Mouse (Mus musculus) hindbrain, embryonic 14.5 days (tissue): ENCODE results near the gene Kif23. TPM values are rescaled to one million over a fixed set of nuclear protein-coding genes. Genes with fewer than 3 reads are reported as not detected.

Source experiments
- ATAC-seq: fragments of 200-750 bp; cut with Nextera tagmentation; 2 replicates; pipeline ENCODE4 v1.8.0; 2017; ENCODE audit warnings: moderate number of reproducible peaks, mild to moderate bottlenecking, moderate TSS enrichment, moderate library complexity; ENCODE audit not compliant: low FRiP score
- DNase-seq: peaks from one replicate; pipeline ENCODE4 v3.0.0-alpha.2; 2015; ENCODE audit warnings: low spot score
- H3K27ac ChIP-seq: fragments of 300-500 bp; sonication (generic); 2 replicates; pipeline ENCODE4 v1.5.1; 2014; ENCODE audit warnings: mild to moderate bottlenecking, moderate library complexity
- H3K27me3 ChIP-seq: fragments of 300-500 bp; sonication (generic); 2 replicates; pipeline ENCODE4 v1.6.1; 2014; ENCODE audit warnings: mild to moderate bottlenecking, low read length, mixed read lengths; ENCODE audit not compliant: control insufficient read depth, insufficient read depth
- H3K36me3 ChIP-seq: fragments of 300-500 bp; sonication (generic); replicated peaks from 2 replicates; pipeline ENCODE4 v1.6.1; 2014; ENCODE audit not compliant: control insufficient read depth, insufficient read depth
- H3K4me1 ChIP-seq: fragments of 300-500 bp; sonication (generic); replicated peaks from 2 replicates; pipeline ENCODE4 v1.6.1; 2014; ENCODE audit warnings: antibody characterized with exemption, low read length, mixed read lengths; ENCODE audit not compliant: control insufficient read depth, insufficient read depth
- H3K4me2 ChIP-seq: fragments of 300-500 bp; sonication (generic); replicated peaks from 2 replicates; pipeline ENCODE4 v1.6.1; 2014; ENCODE audit warnings: mild to moderate bottlenecking, moderate library complexity
- H3K4me3 ChIP-seq: fragments of 300-500 bp; sonication (generic); replicated peaks from 2 replicates; pipeline ENCODE4 v1.5.1; 2014; ENCODE audit warnings: mild to moderate bottlenecking, low read length
- H3K9ac ChIP-seq: fragments of 300-500 bp; sonication (generic); 2 replicates; pipeline ENCODE4 v1.6.1; 2014
- H3K9me3 ChIP-seq: fragments of 300-500 bp; sonication (generic); 2 replicates; pipeline ENCODE4 v1.6.1; 2016; ENCODE audit warnings: low read length; ENCODE audit not compliant: control insufficient read depth
- WGBS: fragments of 180-500 bp; shearing (Covaris S2); extraction: QIAGEN DNeasy Blood & Tissue Kit; methylation state at CpG from one replicate; pipeline ENCODE4 v1.1.7; 2014; 5-methylcytosine and 5-hydroxymethylcytosine counted together
- polyA plus RNA-seq: library from polyadenylated mRNA; unstranded; fragments of >200 nt; fragmentation: Nextera tagmentation; extraction: Ambion mirVana; gene quantifications from 2 replicates; pipeline ENCODE4 v1.2.1, GENCODE M21; 2014

The Kif23 gene
- polyA plus RNA-seq, 1 experiment from 2014 or later, result 14.3 TPM

- Histone ChIP-seq H3K9me3 (no peaks in the 10 kb centered on the region), H3K27ac (no peak overlapping the region), H3K36me3 (no peaks in the 10 kb centered on the region), H3K4me1 (peaks cover 13% of the 10 kb centered on the region), H3K27me3 (peaks cover 19% of the 10 kb centered on the region; the same call in 1 of the 2 replicates), H3K4me2 (no peak overlapping the region), H3K9ac (no peak overlapping the region), H3K4me3 (no peak overlapping the region)
- peak; percentile 94 for DNase-seq
- ATAC-seq, result no peak; the same call in 1 of the 2 replicates
- WGBS, result 4% methylated on average over 8 of the region's 8 CpGs
These were observed 48.2 kb downstream of the Kif23 start for GRCm38 (mm10) chr9:61898401-61898800.

GRCm38 (mm10) chr9:61895014-61895413, 51.6 kb downstream of the Kif23 start:
- 80% methylated on average over 8 of the region's 8 CpGs for WGBS
- ATAC-seq (no peak), DNase-seq (no peak)
- Histone ChIP-seq H3K27me3 (peaks cover 8% of the 10 kb centered on the region; the same call in 1 of the 2 replicates), H3K4me2 (no peak overlapping the region), H3K9me3 (no peaks in the 10 kb centered on the region), H3K9ac (no peak overlapping the region), H3K36me3 (no peaks in the 10 kb centered on the region), H3K4me3 (no peak overlapping the region), H3K27ac (no peak overlapping the region), H3K4me1 (no peaks in the 10 kb centered on the region)

- 30% methylated on average over 8 of the region's 8 CpGs for WGBS
- H3K4me3 ChIP-seq, result no peak overlapping the region
- no peak overlapping the region for H3K4me2 ChIP-seq
- H3K36me3 ChIP-seq, result no peaks in the 10 kb centered on the region
- H3K27ac ChIP-seq, result peak overlapping the region; percentile 63; the same call in 1 of the 2 replicates
- no peaks in the 10 kb centered on the region for H3K9me3 ChIP-seq
- no peak overlapping the region for H3K9ac ChIP-seq
- 0 out of 2 replicates have a peak, but pooled peaks cover 6% of the 10 kb centered on the region for H3K4me1 ChIP-seq
- no peaks in the 10 kb centered on the region for H3K27me3 ChIP-seq
- ATAC-seq (no peak; the same call in 1 of the 2 replicates), DNase-seq (peak; percentile 56)
These were observed 56.7 kb downstream of the Kif23 start for GRCm38 (mm10) chr9:61889855-61890254.

- WGBS, result 49% methylated on average over 11 of the region's 11 CpGs
- DNase-seq (peak; percentile 72), ATAC-seq (peak; percentile 60; the same call in 1 of the 2 replicates)
- Histone ChIP-seq H3K4me3 (no peak overlapping the region), H3K9ac (no peak overlapping the region), H3K27ac (no peak overlapping the region), H3K4me1 (0 out of 2 replicates have a peak, but pooled peaks cover 10% of the 10 kb centered on the region), H3K36me3 (no peaks in the 10 kb centered on the region), H3K4me2 (no peak overlapping the region), H3K27me3 (no peaks in the 10 kb centered on the region), H3K9me3 (no peaks in the 10 kb centered on the region)
These were observed 58.8 kb downstream of the Kif23 start for GRCm38 (mm10) chr9:61887661-61888379.

- H3K4me2 ChIP-seq, result no peak overlapping the region
- H3K27me3 ChIP-seq, result no peaks in the 10 kb centered on the region
- ATAC-seq, result no peak
- no peaks in the 10 kb centered on the region for H3K9me3 ChIP-seq
- no peaks in the 10 kb centered on the region for H3K36me3 ChIP-seq
- no peak overlapping the region for H3K27ac ChIP-seq
- H3K9ac ChIP-seq, result no peak overlapping the region
- no peak for DNase-seq
- 80% methylated on average over 7 of the region's 7 CpGs for WGBS
- 0 out of 2 replicates have a peak, but pooled peaks cover 10% of the 10 kb centered on the region for H3K4me1 ChIP-seq
- no peak overlapping the region for H3K4me3 ChIP-seq
These were observed 60.6 kb downstream of the Kif23 start for GRCm38 (mm10) chr9:61885964-61886363.

GRCm38 (mm10) chr9:61884936-61885335, 61.6 kb downstream of the Kif23 start:
- 0 out of 2 replicates have a peak, but pooled peaks cover 10% of the 10 kb centered on the region for H3K4me1 ChIP-seq
- ATAC-seq (no peak), DNase-seq (no peak)
- no peaks in the 10 kb centered on the region for H3K27me3 ChIP-seq
- H3K27ac ChIP-seq, result no peak overlapping the region
- no peak overlapping the region for H3K4me2 ChIP-seq
- 20% methylated on average over 13 of the region's 13 CpGs for WGBS
- H3K4me3 ChIP-seq, result no peak overlapping the region
- no peaks in the 10 kb centered on the region for H3K9me3 ChIP-seq
- H3K9ac ChIP-seq, result no peak overlapping the region
- H3K36me3 ChIP-seq, result no peaks in the 10 kb centered on the region

GRCm38 (mm10) chr9:61884375-61884774, 62.2 kb downstream of the Kif23 start:
- H3K4me3 ChIP-seq, result no peak overlapping the region
- 0 out of 2 replicates have a peak, but pooled peaks cover 10% of the 10 kb centered on the region for H3K4me1 ChIP-seq
- DNase-seq (no peak), ATAC-seq (no peak)
- no peak overlapping the region for H3K27ac ChIP-seq
- H3K9me3 ChIP-seq, result no peaks in the 10 kb centered on the region
- H3K36me3 ChIP-seq, result no peaks in the 10 kb centered on the region
- 61% methylated on average over 7 of the region's 7 CpGs for WGBS
- no peaks in the 10 kb centered on the region for H3K27me3 ChIP-seq
- no peak overlapping the region for H3K4me2 ChIP-seq
- H3K9ac ChIP-seq, result no peak overlapping the region

GRCm38 (mm10) chr9:61882179-61882578, 64.4 kb downstream of the Kif23 start:
- no peaks in the 10 kb centered on the region for H3K9me3 ChIP-seq
- H3K9ac ChIP-seq, result no peak overlapping the region
- no peaks in the 10 kb centered on the region for H3K27me3 ChIP-seq
- no peak overlapping the region for H3K27ac ChIP-seq
- peaks cover 20% of the 10 kb centered on the region for H3K4me1 ChIP-seq
- H3K4me2 ChIP-seq, result no peak overlapping the region
- no peak overlapping the region for H3K4me3 ChIP-seq
- ATAC-seq (no peak), DNase-seq (no peak)
- WGBS, result 57% methylated on average over 3 of the region's 3 CpGs
- H3K36me3 ChIP-seq, result no peaks in the 10 kb centered on the region

- H3K4me1 ChIP-seq, result peaks cover 27% of the 10 kb centered on the region
- WGBS, result 40% methylated on average over 2 of the region's 2 CpGs
- no peaks in the 10 kb centered on the region for H3K36me3 ChIP-seq
These were observed 67.7 kb downstream of the Kif23 start for GRCm38 (mm10) chr9:61878889-61879288.

More at GRCm38 (mm10) chr9:61878889-61879288, 67.7 kb downstream of the Kif23 start:
- DNase-seq (peak; percentile 74), ATAC-seq (no peak)
- Histone ChIP-seq H3K27ac (no peak overlapping the region), H3K4me3 (no peak overlapping the region), H3K4me2 (no peak overlapping the region), H3K9ac (no peak overlapping the region), H3K27me3 (no peaks in the 10 kb centered on the region), H3K9me3 (no peaks in the 10 kb centered on the region)
